8 mouse cellular contexts compared by ENCODE assay signal in genomic region chr11:49250422-49251379, GRCm38 (mm10). TPM values are rescaled to one million over a fixed set of nuclear protein-coding genes. Genes with fewer than 3 reads are reported as not detected.
DNase-seq lines count a peak whose midpoint lies in the region; ATAC-seq and TF ChIP-seq lines count a peak whose summit lies in the region.

No protein-coding gene starts in this region.

- peak; percentile 93 for ATAC-seq in forebrain, postnatal 0 days

- no peaks in the 10 kb centered on the region for H3K9me3 ChIP-seq in forebrain, postnatal 0 days (ENCODE audit: low read length)

- DNase-seq in Muller cell, postnatal 12 days (ENCODE audit: inconsistent ontology term) = peak; percentile 95
- peak; percentile 58 for DNase-seq in cerebellum, adult 8-10 months
- DNase-seq in forebrain, postnatal 0 days = peak; percentile 56
- DNase-seq in heart, postnatal 4 days = peak; percentile 92
- DNase-seq in layer of hippocampus, adult 9-11 months = peak; percentile 82
- peak; percentile 93 for DNase-seq in lung, postnatal 14 days
- peak; percentile 81 for DNase-seq in ovary, postnatal 14 days (ENCODE audit: low spot score)
- peak; percentile 75 to 78 for DNase-seq in thymus, postnatal 10 days (ENCODE audit: low spot score in 2 of 2)

- peak overlapping the region; percentile 69 for H3K9ac ChIP-seq in forebrain, postnatal 0 days

- H3K4me1 ChIP-seq in forebrain, postnatal 0 days (ENCODE audit: insufficient read depth) = peaks cover 15% of the 10 kb centered on the region

- peak; percentile 61 for TF ChIP-seq CTCF in forebrain, postnatal 0 days (IDR thresholded peaks at IDR 0.05; ENCODE audit: low read depth)

- peak overlapping the region; percentile 61 for H3K4me3 ChIP-seq in forebrain, postnatal 0 days (ENCODE audit: low read depth, low read length)

- peak overlapping the region; percentile 75 for H3K4me2 ChIP-seq in forebrain, postnatal 0 days (ENCODE audit: low read depth)

- peaks cover 3% of the 10 kb centered on the region for H3K36me3 ChIP-seq in forebrain, postnatal 0 days (ENCODE audit: insufficient read depth)

- 2% methylated on average over 45 of the region's 45 CpGs for WGBS in forebrain, postnatal 0 days

- H3K27me3 ChIP-seq in forebrain, postnatal 0 days (ENCODE audit: insufficient read depth, low read length) = no peaks in the 10 kb centered on the region

- H3K27ac ChIP-seq in forebrain, postnatal 0 days (ENCODE audit: low read depth, low read length) = peak overlapping the region; percentile 64

RNA-seq across cellular contexts. Expression of gene Mgat1, which starts 6.7 kb away (rescaled TPM):
- 63.3 and 75.7 TPM in 2 replicates for total RNA-seq in forebrain, postnatal 0 days (2014; rRNA removed)
- 25.3 and 28.1 TPM in 2 replicates for polyA plus RNA-seq in forebrain, postnatal 0 days (2015; fragmentation: Nextera tagmentation; extraction: Ambion mirVana)
- 10 to 100 TPM; 71.2 to 76.7 TPM for total RNA-seq in heart, postnatal 4 days (2021)

RNA-seq across cellular contexts. Expression of gene Olfr1393, which starts 27.4 kb away (rescaled TPM):
- 0.08 and 0.48 TPM in 2 replicates for total RNA-seq in forebrain, postnatal 0 days (2014; rRNA removed)
- 0.10 TPM in 1 of 2 replicates, not detected in the other for polyA plus RNA-seq in forebrain, postnatal 0 days (2015; fragmentation: Nextera tagmentation; extraction: Ambion mirVana)
- total RNA-seq in heart, postnatal 4 days (2021) = under 1 TPM; 0.23 to 0.33 TPM

RNA-seq across cellular contexts. Expression of gene Olfr1392, which starts 34.4 kb away (rescaled TPM):
- total RNA-seq in forebrain, postnatal 0 days (2014; rRNA removed) = 0.31 and 0.95 TPM in 2 replicates
- polyA plus RNA-seq in forebrain, postnatal 0 days (2015; fragmentation: Nextera tagmentation; extraction: Ambion mirVana) = 0.12 TPM in 1 of 2 replicates, not detected in the other
- total RNA-seq in heart, postnatal 4 days (2021) = under 1 TPM in 1 of 2 experiments, not detected in 1; 0.11 TPM

RNA-seq across cellular contexts. Expression of gene Zfp62, which starts 47.6 kb away (rescaled TPM):
- total RNA-seq in forebrain, postnatal 0 days (2014; rRNA removed) = 55.8 and 59.5 TPM in 2 replicates
- 23.9 and 25.5 TPM in 2 replicates for polyA plus RNA-seq in forebrain, postnatal 0 days (2015; fragmentation: Nextera tagmentation; extraction: Ambion mirVana)
- total RNA-seq in heart, postnatal 4 days (2021) = 10 to 100 TPM; 37.2 to 37.7 TPM

RNA-seq across cellular contexts. Expression of gene Olfr10, which starts 53.8 kb away (rescaled TPM):
- 0.10 TPM in 1 of 2 replicates, not detected in the other for total RNA-seq in forebrain, postnatal 0 days (2014; rRNA removed)
- not detected in 2 replicates for polyA plus RNA-seq in forebrain, postnatal 0 days (2015; fragmentation: Nextera tagmentation; extraction: Ambion mirVana)
- not detected for total RNA-seq in heart, postnatal 4 days (2021)

Comparison
In these comparisons a context has a peak if more than half of its experiments do, and no peak if none do; other contexts are left out.
1. Peak in every context shown above with its lines: DNase-seq, ATAC-seq, H3K4me3 ChIP-seq and H3K27ac ChIP-seq.